Mouse (Mus musculus) urinary bladder, postnatal 25 days (tissue): Measurements from ENCODE around the gene Serpina1a.
"Not testable (repeated sequence)": the region's sequence is repeated elsewhere in the genome, so short reads cannot be mapped to it uniquely, and the experiment has no call there.

Experiments used
- DNase-seq: peaks from one replicate; pipeline ENCODE4 v3.0.0; 2022; ENCODE audit warnings: low spot score

Serpina1a gene

GRCm38 (mm10) chr12:103863101-103863974 is at the start of gene Serpina1a:
TSS of gene Serpina1a (minus strand) at chr12:103863562.
- not testable (repeated sequence) for DNase-seq

GRCm38 (mm10) chr12:103909181-103909580 is 45.8 kb upstream of the Serpina1a start:
- DNase-seq: not testable (repeated sequence)

GRCm38 (mm10) chr12:103907746-103908145 is 44.4 kb upstream of the Serpina1a start:
- DNase-seq: not testable (repeated sequence)

- DNase-seq: not testable (repeated sequence)
Observed at GRCm38 (mm10) chr12:103904837-103905340, 41.5 kb upstream of the Serpina1a start, which contains the start of gene Serpina1c. TSS of gene Serpina1c (minus strand) at chr12:103904887.

- not testable (repeated sequence) for DNase-seq
Observed at GRCm38 (mm10) chr12:103901929-103902328, 38.6 kb upstream of the Serpina1a start.

GRCm38 (mm10) chr12:103866873-103867272 is 3.5 kb upstream of the Serpina1a start:
- not testable (repeated sequence) for DNase-seq

- no peak for DNase-seq
Observed at GRCm38 (mm10) chr12:103860976-103861375, 2.4 kb downstream of the Serpina1a start.

GRCm38 (mm10) chr12:103860571-103860970 is 2.8 kb downstream of the Serpina1a start:
- DNase-seq: not testable (repeated sequence)

GRCm38 (mm10) chr12:103859584-103859983 is 3.8 kb downstream of the Serpina1a start:
- not testable (repeated sequence) for DNase-seq

GRCm38 (mm10) chr12:103853032-103853431 is 10.3 kb downstream of the Serpina1a start:
- DNase-seq: not testable (repeated sequence)

GRCm38 (mm10) chr12:103830273-103830672 is 33.1 kb downstream of the Serpina1a start, which contains the start of gene Serpina1b:
TSS of gene Serpina1b (minus strand) at chr12:103830373.
- DNase-seq: not testable (repeated sequence)

- DNase-seq: not testable (repeated sequence)
Observed at GRCm38 (mm10) chr12:103827661-103828372, 35.5 kb downstream of the Serpina1a start.

- not testable (repeated sequence) for DNase-seq
Observed at GRCm38 (mm10) chr12:103823826-103824225, 39.5 kb downstream of the Serpina1a start.
